Mouse (Mus musculus) cortical plate, adult 2 months (tissue): Measurements from ENCODE around the gene Axin2.

Source experiments
- CTCF ChIP-seq: fragments of 200-500 bp; IDR thresholded peaks from 2 replicates; pipeline ENCODE4 v1.5.1; 2011; ENCODE audit warnings: mild to moderate bottlenecking, control low read depth, low read length; ENCODE audit not compliant: insufficient read depth; ENCODE audit errors: extremely low read depth
- POLR2A ChIP-seq: fragments of 200-500 bp; IDR thresholded peaks from 2 replicates; pipeline ENCODE4 v1.6.1; 2011; ENCODE audit warnings: mild to moderate bottlenecking, low read length, control low read depth; ENCODE audit not compliant: insufficient read depth; ENCODE audit errors: extremely low read depth

DNA sequence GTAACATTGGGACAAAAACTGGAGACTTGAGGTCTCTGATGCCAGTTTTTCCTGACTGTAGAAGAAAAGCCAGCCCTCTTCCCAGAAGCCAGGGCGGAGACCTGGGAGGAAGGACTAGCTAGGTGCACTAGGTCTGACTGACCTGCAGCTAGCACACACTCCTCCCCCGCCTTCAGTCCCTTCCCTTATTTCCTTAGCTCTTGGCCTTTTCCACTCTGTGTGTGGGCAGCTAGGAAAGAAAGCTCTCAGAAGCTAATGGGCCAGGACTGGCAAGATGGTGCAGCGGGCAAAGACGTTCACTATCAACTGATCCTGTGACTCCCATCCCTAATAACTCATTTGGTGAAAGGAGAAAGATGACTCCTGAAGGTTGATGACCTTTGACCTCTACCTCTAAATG is 17.8 kb upstream of the Axin2 start:
- TF ChIP-seq CTCF (no peak), POLR2A (no peak)
